Mouse (Mus musculus): ENCODE data around the gene C1s1. TPM values are rescaled to one million over a fixed set of nuclear protein-coding genes. Genes with fewer than 3 reads are reported as not detected.

The C1s1 gene
- polyA plus RNA-seq (2017; shearing (Covaris generic)): not detected

GRCm38 (mm10) chr6:124542284-124542683, at the start of gene C1s1:
Gene C1s1 (minus strand): TSS chr6:124542359.

GRCm38 (mm10) chr6:124570026-124570425, 27.9 kb upstream of the C1s1 start, which contains the start of gene C1rb:
Gene C1rb (plus strand): TSS chr6:124570294.

DNA sequence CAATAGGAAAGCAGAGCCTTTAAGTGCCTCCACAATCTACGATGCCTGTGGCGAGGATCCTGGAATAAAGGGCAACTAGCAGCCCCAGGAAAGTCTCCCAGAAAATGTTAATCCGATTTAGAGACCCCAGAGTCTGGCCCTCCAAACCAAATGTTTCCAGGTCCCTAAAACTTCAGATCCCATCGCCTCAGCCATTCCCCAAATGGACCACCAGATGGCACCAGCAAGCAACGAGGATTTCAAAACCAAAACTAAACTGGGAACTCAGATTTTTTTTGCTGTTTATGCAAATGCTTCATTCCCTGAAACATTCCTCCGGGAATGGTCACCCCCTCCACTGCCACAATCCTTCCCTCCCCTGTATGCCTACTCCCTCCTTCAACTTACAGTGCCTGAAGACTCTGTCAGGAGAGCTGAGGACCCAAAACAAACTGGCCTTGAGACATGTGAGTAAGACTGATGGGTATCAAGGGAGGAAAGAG, 29.8 kb downstream of the C1s1 start, which contains the start of gene C1ra:
Gene C1ra, plus strand, starts transcription at position 51 of the 482 bp plus-strand sequence.

GRCm38 (mm10) chr6:124492842-124493561, 49.2 kb downstream of the C1s1 start, which contains the start of gene C1rl:
Gene C1rl (plus strand): TSS chr6:124493113.

Other genes with a start within 250 kb of the C1s1 start
- 0.70 TPM for gene Cd163, start 237.7 kb downstream of the C1s1 start, polyA plus RNA-seq (2017; shearing (Covaris generic))
- gene Pex5, start 127.3 kb downstream of the C1s1 start, polyA plus RNA-seq (2017; shearing (Covaris generic)): 67.9 TPM
- 0.85 TPM for gene Clstn3, start 77.6 kb downstream of the C1s1 start, polyA plus RNA-seq (2017; shearing (Covaris generic))
- gene C1rl, start 49.2 kb downstream of the C1s1 start, polyA plus RNA-seq (2017; shearing (Covaris generic)): not detected
- not detected for gene C1ra, start 30.0 kb downstream of the C1s1 start, polyA plus RNA-seq (2017; shearing (Covaris generic))
- not detected for gene C1rb, start 27.9 kb upstream of the C1s1 start, polyA plus RNA-seq (2017; shearing (Covaris generic))
- gene C1s2, start 93.7 kb upstream of the C1s1 start, polyA plus RNA-seq (2017; shearing (Covaris generic)): not detected
- 54.5 TPM for gene Lpcat3, start 120.7 kb upstream of the C1s1 start, polyA plus RNA-seq (2017; shearing (Covaris generic))
- 347 TPM for gene Emg1, start 169.8 kb upstream of the C1s1 start, polyA plus RNA-seq (2017; shearing (Covaris generic))
- 133 TPM for gene Phb2, start 170.0 kb upstream of the C1s1 start, polyA plus RNA-seq (2017; shearing (Covaris generic))
- 209 TPM for gene Ptpn6, start 196.4 kb upstream of the C1s1 start, polyA plus RNA-seq (2017; shearing (Covaris generic))
- 275 TPM for gene Grcc10, start 199.0 kb upstream of the C1s1 start, polyA plus RNA-seq (2017; shearing (Covaris generic))
- not detected for gene Gm45234, start 213.7 kb upstream of the C1s1 start, polyA plus RNA-seq (2017; shearing (Covaris generic))
- gene Atn1, start 214.2 kb upstream of the C1s1 start, polyA plus RNA-seq (2017; shearing (Covaris generic)): 40.2 TPM
- 2.5 TPM for gene Eno2, start 227.3 kb upstream of the C1s1 start, polyA plus RNA-seq (2017; shearing (Covaris generic))
- gene Lrrc23, start 237.4 kb upstream of the C1s1 start, polyA plus RNA-seq (2017; shearing (Covaris generic)): 2.6 TPM